Mouse (Mus musculus) E14TG2a.4 (cell line): Measurements from ENCODE around the gene Rprd1b.

Experiments
- H3K27me3 ChIP-seq: 2 replicates; pipeline ENCODE4 v1.6.1; 2014; ENCODE audit warnings: low read length, control low read depth; ENCODE audit not compliant: insufficient read depth
- H3K36me3 ChIP-seq: 2 replicates; pipeline ENCODE4 v1.6.1; 2014; ENCODE audit warnings: low read length, control low read depth; ENCODE audit not compliant: insufficient read depth
- H3K4me1 ChIP-seq: replicated peaks from 2 replicates; pipeline ENCODE4 v1.6.1; 2014; ENCODE audit warnings: low read depth, low read length, control low read depth
- H3K4me3 ChIP-seq: replicated peaks from 2 replicates; pipeline ENCODE4 v1.5.1; 2014; ENCODE audit warnings: mild to moderate bottlenecking, low read length
- H3K9me3 ChIP-seq: 2 replicates; pipeline ENCODE4 v1.6.1; 2014; ENCODE audit warnings: low read length, control low read depth
- CTCF ChIP-seq: conservative IDR thresholded peaks from 2 replicates; pipeline ENCODE4 v1.5.1; 2014; ENCODE audit warnings: low read length
- NANOG ChIP-seq: IDR thresholded peaks from 2 replicates; pipeline ENCODE4 v1.6.1; 2014; ENCODE audit warnings: borderline replicate concordance, low read length, mixed read lengths
- POU5F1 ChIP-seq: IDR thresholded peaks from 2 replicates; pipeline ENCODE4 v1.6.1; 2014; ENCODE audit warnings: low read length, borderline replicate concordance

Rprd1b gene

GRCm38 (mm10) chr2:158127872-158128271 lies 99.6 kb downstream of the Rprd1b start:
- Histone ChIP-seq H3K4me3 (no peak overlapping the region), H3K27me3 (no peaks in the 10 kb centered on the region), H3K4me1 (peaks cover 15% of the 10 kb centered on the region; the same call in 1 of the 2 replicates), H3K9me3 (no peaks in the 10 kb centered on the region), H3K36me3 (no peaks in the 10 kb centered on the region)
- TF ChIP-seq POU5F1, result no peak
- TF ChIP-seq CTCF, result no peak

- no peak for TF ChIP-seq POU5F1
- TF ChIP-seq NANOG, result no peak
- TF ChIP-seq CTCF, result no peak
- Histone ChIP-seq H3K4me3 (no peak overlapping the region), H3K9me3 (no peaks in the 10 kb centered on the region), H3K4me1 (peaks cover 15% of the 10 kb centered on the region; the same call in 1 of the 2 replicates), H3K36me3 (no peaks in the 10 kb centered on the region), H3K27me3 (no peaks in the 10 kb centered on the region)
Observed at GRCm38 (mm10) chr2:158128461-158129130, 100.3 kb downstream of the Rprd1b start.

- Histone ChIP-seq H3K4me3 (no peak overlapping the region), H3K9me3 (no peaks in the 10 kb centered on the region), H3K36me3 (no peaks in the 10 kb centered on the region), H3K27me3 (no peaks in the 10 kb centered on the region), H3K4me1 (peaks cover 15% of the 10 kb centered on the region; the same call in 1 of the 2 replicates)
- TF ChIP-seq NANOG (no peak), CTCF (no peak), POU5F1 (no peak)
Observed at GRCm38 (mm10) chr2:158129291-158130002, 101.2 kb downstream of the Rprd1b start.

- TF ChIP-seq POU5F1 (no peak), NANOG (no peak), CTCF (no peak)
- Histone ChIP-seq H3K36me3 (no peaks in the 10 kb centered on the region), H3K9me3 (no peaks in the 10 kb centered on the region), H3K4me1 (peaks cover 15% of the 10 kb centered on the region; the same call in 1 of the 2 replicates), H3K4me3 (no peak overlapping the region), H3K27me3 (0 out of 2 replicates have a peak, but pooled peaks cover 2% of the 10 kb centered on the region)
Observed at GRCm38 (mm10) chr2:158130391-158130986, 102.2 kb downstream of the Rprd1b start.

GRCm38 (mm10) chr2:158131197-158131835 lies 103.0 kb downstream of the Rprd1b start:
- peaks cover 15% of the 10 kb centered on the region; the same call in 1 of the 2 replicates for H3K4me1 ChIP-seq
- H3K9me3 ChIP-seq, result no peaks in the 10 kb centered on the region
- no peaks in the 10 kb centered on the region for H3K36me3 ChIP-seq
- TF ChIP-seq POU5F1, result no peak
- no peak for TF ChIP-seq CTCF
- TF ChIP-seq NANOG, result no peak
- 0 out of 2 replicates have a peak, but pooled peaks cover 3% of the 10 kb centered on the region for H3K27me3 ChIP-seq
- no peak overlapping the region for H3K4me3 ChIP-seq

- no peaks in the 10 kb centered on the region for H3K36me3 ChIP-seq
Observed at GRCm38 (mm10) chr2:158132320-158132719, 104.0 kb downstream of the Rprd1b start.

GRCm38 (mm10) chr2:158133050-158133449 lies 104.8 kb downstream of the Rprd1b start:
- H3K4me1 ChIP-seq, result peaks cover 15% of the 10 kb centered on the region; the same call in 1 of the 2 replicates
- no peaks in the 10 kb centered on the region for H3K9me3 ChIP-seq
- TF ChIP-seq CTCF (no peak), NANOG (no peak), POU5F1 (no peak)
- 0 out of 2 replicates have a peak, but pooled peaks cover 3% of the 10 kb centered on the region for H3K27me3 ChIP-seq
- H3K4me3 ChIP-seq, result no peak overlapping the region
- H3K36me3 ChIP-seq, result no peaks in the 10 kb centered on the region

More at GRCm38 (mm10) chr2:158132320-158132719, 104.0 kb downstream of the Rprd1b start:
- Histone ChIP-seq H3K9me3 (no peaks in the 10 kb centered on the region), H3K4me3 (no peak overlapping the region), H3K27me3 (0 out of 2 replicates have a peak, but pooled peaks cover 3% of the 10 kb centered on the region), H3K4me1 (peaks cover 15% of the 10 kb centered on the region; the same call in 1 of the 2 replicates)
- TF ChIP-seq NANOG (no peak), CTCF (no peak), POU5F1 (no peak)
